Mouse (Mus musculus) limb, embryonic 11.5 days (tissue): ENCODE results near the gene Pou2f3. TPM values are rescaled to one million over a fixed set of nuclear protein-coding genes. Genes with fewer than 3 reads are reported as not detected.

ENCODE experiments used
- ATAC-seq: fragments of 200-750 bp; cut with Nextera tagmentation; 2 replicates; pipeline ENCODE4 v1.8.0; 2017; ENCODE audit warnings: low read depth; ENCODE audit not compliant: insufficient number of reproducible peaks, low FRiP score, low TSS enrichment
- DNase-seq: peaks from one replicate; pipeline ENCODE4 v3.0.0-alpha.2; 2015; ENCODE audit warnings: low spot score
- H3K27ac ChIP-seq: fragments of 300-500 bp; sonication (generic); replicated peaks from 2 replicates; pipeline ENCODE4 v1.5.1; 2014; ENCODE audit warnings: low read depth, mild to moderate bottlenecking, low read length
- H3K27me3 ChIP-seq: fragments of 300-500 bp; sonication (generic); 2 replicates; pipeline ENCODE4 v1.6.1; 2014; ENCODE audit warnings: mild to moderate bottlenecking, low read length, mixed read lengths; ENCODE audit not compliant: control insufficient read depth, insufficient read depth
- H3K36me3 ChIP-seq: fragments of 300-500 bp; sonication (generic); 2 replicates; pipeline ENCODE4 v1.6.1; 2014; ENCODE audit warnings: mild to moderate bottlenecking, low read length, moderate library complexity, mixed read lengths; ENCODE audit not compliant: control insufficient read depth, insufficient read depth
- H3K4me1 ChIP-seq: fragments of 300-500 bp; sonication (generic); 2 replicates; pipeline ENCODE4 v1.6.1; 2014; ENCODE audit warnings: low read length, mixed read lengths; ENCODE audit not compliant: control insufficient read depth, insufficient read depth
- H3K4me2 ChIP-seq: fragments of 300-500 bp; sonication (generic); 2 replicates; pipeline ENCODE4 v1.6.1; 2014; ENCODE audit warnings: low read depth, mild to moderate bottlenecking, moderate library complexity; ENCODE audit not compliant: severe bottlenecking
- H3K4me3 ChIP-seq: fragments of 300-500 bp; sonication (generic); 2 replicates; pipeline ENCODE4 v1.5.1; 2014; ENCODE audit warnings: low read depth, low read length
- H3K9ac ChIP-seq: fragments of 300-500 bp; sonication (generic); 2 replicates; pipeline ENCODE4 v1.6.1; 2014; ENCODE audit warnings: mild to moderate bottlenecking, low read length
- H3K9me3 ChIP-seq: fragments of 300-500 bp; sonication (generic); 2 replicates; pipeline ENCODE4 v1.6.1; 2016; ENCODE audit warnings: low read length; ENCODE audit not compliant: control insufficient read depth
- WGBS: fragments of 180-500 bp; shearing (Covaris S2); extraction: QIAGEN DNeasy Blood & Tissue Kit; methylation state at CpG from one replicate; pipeline ENCODE4 v1.1.7; 2014; 5-methylcytosine and 5-hydroxymethylcytosine counted together
- polyA plus RNA-seq: library from polyadenylated mRNA; unstranded; fragments of >200 nt; fragmentation: Nextera tagmentation; extraction: Ambion mirVana; gene quantifications from 2 replicates; pipeline ENCODE4 v1.2.1, GENCODE M21; 2014

The Pou2f3 gene
- polyA plus RNA-seq, 1 experiment from 2014 or later = not detected

- Histone ChIP-seq H3K27me3 (no peaks in the 10 kb centered on the region), H3K4me3 (no peak overlapping the region), H3K36me3 (no peaks in the 10 kb centered on the region), H3K9ac (no peak overlapping the region), H3K4me2 (no peak overlapping the region), H3K9me3 (no peaks in the 10 kb centered on the region), H3K27ac (no peak overlapping the region), H3K4me1 (no peaks in the 10 kb centered on the region; the same call in 1 of the 2 replicates)
- no peak for ATAC-seq
- DNase-seq = peak; percentile 23
- WGBS = 46% methylated on average over 5 of the region's 5 CpGs
Observed at GRCm38 (mm10) chr9:43179614-43180013, 30.6 kb downstream of the Pou2f3 start.

DNA sequence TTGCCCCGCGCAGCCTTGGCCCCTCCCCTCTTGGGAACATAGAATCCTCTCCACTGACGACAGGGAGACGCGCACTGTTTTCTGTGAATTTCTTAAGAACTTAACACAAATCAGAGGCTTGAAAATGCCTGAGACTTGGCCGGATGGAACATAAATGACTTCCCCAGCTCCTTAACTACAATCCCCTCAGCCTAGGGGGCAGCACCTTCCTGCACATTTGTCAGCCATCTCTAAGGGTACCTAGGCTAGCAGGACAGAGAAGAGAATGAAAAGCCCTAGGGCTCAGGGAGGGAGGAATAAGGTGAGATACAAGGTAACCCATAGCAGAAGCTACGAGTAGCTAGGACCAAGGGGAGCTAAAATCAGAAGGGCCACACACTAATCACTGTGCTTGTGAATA lies 32.0 kb downstream of the Pou2f3 start:
- no peaks in the 10 kb centered on the region for H3K9me3 ChIP-seq
- DNase-seq (no peak), ATAC-seq (no peak)
- H3K4me3 ChIP-seq = no peak overlapping the region
- H3K9ac ChIP-seq = no peak overlapping the region
- 52% methylated on average over 7 of the region's 7 CpGs for WGBS
- H3K27me3 ChIP-seq = no peaks in the 10 kb centered on the region
- H3K4me1 ChIP-seq = no peaks in the 10 kb centered on the region; the same call in 1 of the 2 replicates
- no peak overlapping the region for H3K4me2 ChIP-seq
- H3K36me3 ChIP-seq = no peaks in the 10 kb centered on the region
- H3K27ac ChIP-seq = no peak overlapping the region

GRCm38 (mm10) chr9:43167081-43167480 lies 43.1 kb downstream of the Pou2f3 start:
- Histone ChIP-seq H3K4me3 (no peak overlapping the region), H3K36me3 (no peaks in the 10 kb centered on the region), H3K4me2 (no peak overlapping the region), H3K4me1 (no peaks in the 10 kb centered on the region), H3K27me3 (no peaks in the 10 kb centered on the region), H3K9me3 (no peaks in the 10 kb centered on the region), H3K9ac (no peak overlapping the region), H3K27ac (no peak overlapping the region)
- 90% methylated on average over 8 of the region's 8 CpGs for WGBS
- DNase-seq (no peak), ATAC-seq (no peak)

DNA sequence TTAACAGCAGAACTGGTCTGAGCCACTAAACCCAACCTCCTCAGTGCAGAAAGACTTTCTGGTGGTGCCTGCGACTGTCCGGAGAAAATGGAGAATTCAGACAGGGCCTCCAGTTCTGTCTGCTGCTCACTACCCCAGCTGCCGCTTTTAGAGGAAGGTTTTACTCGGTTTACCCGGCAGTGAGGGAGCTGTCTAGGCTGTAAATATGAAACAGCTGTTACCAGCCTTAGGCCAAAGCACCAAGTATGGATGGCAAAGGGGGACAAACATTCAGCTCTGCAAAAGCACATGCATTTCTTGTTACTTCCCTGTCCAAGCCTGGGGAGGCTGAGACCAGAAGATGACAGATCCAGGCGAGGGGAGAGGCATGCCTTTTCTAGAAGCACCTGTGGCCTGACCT lies 43.8 kb downstream of the Pou2f3 start:
- Histone ChIP-seq H3K9me3 (no peaks in the 10 kb centered on the region), H3K9ac (no peak overlapping the region), H3K27ac (no peak overlapping the region), H3K4me3 (no peak overlapping the region), H3K4me1 (no peaks in the 10 kb centered on the region), H3K36me3 (no peaks in the 10 kb centered on the region), H3K4me2 (no peak overlapping the region), H3K27me3 (no peaks in the 10 kb centered on the region)
- ATAC-seq (no peak), DNase-seq (no peak)
- WGBS = 63% methylated on average over 6 of the region's 6 CpGs

DNA sequence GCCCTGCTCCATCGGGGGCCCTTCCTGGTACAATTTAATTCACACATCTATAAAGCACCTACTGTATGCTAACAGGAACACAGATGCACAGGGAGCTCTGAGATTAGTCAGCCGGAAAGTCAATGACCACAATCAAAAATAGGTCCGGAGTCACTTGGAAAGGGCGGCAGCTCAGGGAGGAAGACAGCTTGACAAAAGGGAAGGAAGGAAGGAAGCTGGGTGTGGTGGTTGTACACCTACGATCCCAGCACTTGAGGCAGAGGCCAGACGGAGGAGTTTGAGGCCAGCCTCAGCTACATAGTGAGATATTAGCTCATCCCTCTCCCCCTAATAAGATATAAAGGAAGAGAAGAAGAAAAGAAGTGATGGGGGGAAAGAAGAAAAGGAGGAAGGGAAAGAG lies 54.2 kb downstream of the Pou2f3 start:
- Histone ChIP-seq H3K9me3 (no peaks in the 10 kb centered on the region), H3K27me3 (no peaks in the 10 kb centered on the region), H3K4me2 (no peak overlapping the region), H3K36me3 (no peaks in the 10 kb centered on the region), H3K9ac (no peak overlapping the region), H3K4me3 (no peak overlapping the region), H3K4me1 (no peaks in the 10 kb centered on the region), H3K27ac (no peak overlapping the region)
- no peak for ATAC-seq
- no peak for DNase-seq
- WGBS = 89% methylated on average over 6 of the region's 6 CpGs

DNA sequence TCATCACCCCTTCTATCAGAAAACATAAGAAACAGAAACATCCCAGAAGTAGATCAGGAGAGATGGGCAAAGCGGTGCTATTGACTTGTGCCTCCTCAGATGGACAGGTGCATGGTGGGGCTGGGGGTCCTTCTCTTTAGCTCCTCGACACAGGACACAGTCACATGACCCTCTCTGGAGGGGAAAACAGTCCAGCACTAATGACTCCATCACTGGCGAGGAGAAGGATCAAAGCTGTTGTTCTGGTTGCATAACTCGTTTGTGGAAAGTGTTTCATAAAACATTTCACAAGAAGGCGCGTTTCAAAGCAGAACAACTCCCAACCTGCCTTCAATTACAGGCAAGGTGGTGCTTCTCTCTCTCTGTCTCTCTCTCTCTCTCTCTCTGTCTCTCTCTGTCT lies 58.4 kb downstream of the Pou2f3 start:
- 49% methylated on average over 6 of the region's 6 CpGs for WGBS
- H3K4me1 ChIP-seq = no peaks in the 10 kb centered on the region
- no peak overlapping the region for H3K4me3 ChIP-seq
- DNase-seq (no peak), ATAC-seq (no peak)
- H3K27ac ChIP-seq = no peak overlapping the region
- no peak overlapping the region for H3K4me2 ChIP-seq
- no peaks in the 10 kb centered on the region for H3K36me3 ChIP-seq
- H3K27me3 ChIP-seq = no peaks in the 10 kb centered on the region
- H3K9ac ChIP-seq = no peak overlapping the region
- no peaks in the 10 kb centered on the region for H3K9me3 ChIP-seq

DNA sequence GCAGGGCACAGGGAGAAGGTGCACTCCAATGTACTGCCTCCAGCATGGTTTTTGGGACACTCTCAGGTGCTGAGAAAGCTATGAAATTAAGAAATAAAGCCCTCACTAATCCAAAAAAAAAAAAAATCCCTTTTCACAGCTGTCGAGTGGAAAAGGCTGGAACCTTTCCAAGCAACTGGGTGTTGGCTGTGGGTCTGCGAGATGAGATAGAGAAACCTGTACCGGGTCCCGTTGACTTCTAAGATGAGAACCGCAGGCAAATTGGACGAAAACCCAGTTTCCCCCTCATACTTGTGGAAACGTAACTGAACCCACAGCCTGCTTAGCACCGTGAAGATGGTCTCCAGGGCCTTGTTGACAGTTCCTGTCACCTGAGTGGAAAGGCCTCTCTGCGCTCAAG lies 59.2 kb downstream of the Pou2f3 start:
- Histone ChIP-seq H3K4me3 (no peak overlapping the region), H3K27ac (no peak overlapping the region), H3K27me3 (no peaks in the 10 kb centered on the region), H3K9ac (no peak overlapping the region), H3K4me1 (no peaks in the 10 kb centered on the region), H3K9me3 (no peaks in the 10 kb centered on the region), H3K36me3 (no peaks in the 10 kb centered on the region), H3K4me2 (no peak overlapping the region)
- DNase-seq (no peak), ATAC-seq (no peak)
- WGBS = 89% methylated on average over 9 of the region's 9 CpGs

GRCm38 (mm10) chr9:43150075-43150474 lies 60.1 kb downstream of the Pou2f3 start:
- DNase-seq (no peak), ATAC-seq (no peak)
- Histone ChIP-seq H3K9ac (no peak overlapping the region), H3K9me3 (no peaks in the 10 kb centered on the region), H3K27me3 (no peaks in the 10 kb centered on the region), H3K4me3 (no peak overlapping the region), H3K27ac (no peak overlapping the region), H3K4me1 (no peaks in the 10 kb centered on the region), H3K4me2 (no peak overlapping the region), H3K36me3 (no peaks in the 10 kb centered on the region)
- 51% methylated on average over 10 of the region's 10 CpGs for WGBS

DNA sequence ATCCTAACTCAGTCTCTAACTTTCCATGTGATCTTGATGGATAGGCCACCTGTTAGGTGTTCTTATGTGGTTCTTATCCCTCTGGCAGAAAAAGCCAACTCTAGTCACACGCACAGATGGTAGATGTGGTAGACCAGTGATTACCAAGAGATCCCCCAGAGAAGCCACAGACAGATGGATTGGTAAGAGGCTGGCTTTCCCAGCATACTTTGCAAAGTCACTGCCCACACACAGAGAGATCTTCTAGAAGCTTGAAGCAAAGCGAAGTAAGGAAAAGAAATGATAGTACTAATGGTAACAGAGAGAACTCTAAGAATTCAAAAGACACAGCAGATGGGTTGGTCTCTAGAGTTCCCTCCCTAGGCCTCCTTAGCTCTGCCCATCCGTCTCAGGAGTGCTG lies 60.7 kb downstream of the Pou2f3 start:
- WGBS = 84% methylated on average over 3 of the region's 3 CpGs
- Histone ChIP-seq H3K27me3 (no peaks in the 10 kb centered on the region), H3K4me3 (no peak overlapping the region), H3K4me2 (no peak overlapping the region), H3K9me3 (no peaks in the 10 kb centered on the region), H3K36me3 (no peaks in the 10 kb centered on the region), H3K27ac (no peak overlapping the region), H3K4me1 (no peaks in the 10 kb centered on the region), H3K9ac (no peak overlapping the region)
- DNase-seq = no peak
- no peak for ATAC-seq
